Mouse (Mus musculus) CH12.LX (cell line): Measurements from ENCODE around the gene Kif26b. TPM values are rescaled to one million over a fixed set of nuclear protein-coding genes. Genes with fewer than 3 reads are reported as not detected.

Experiments used
- DNase-seq: peaks from one replicate; pipeline ENCODE4 v3.0.0-alpha.2; 2013; ENCODE audit errors: extremely low read depth
- H3K27ac ChIP-seq: 2 replicates; pipeline ENCODE4 v1.5.1; 2012; ENCODE audit warnings: low read depth, mild to moderate bottlenecking, control low read depth, moderate library complexity; ENCODE audit not compliant: insufficient read depth
- H3K27me3 ChIP-seq: replicated peaks from 2 replicates; pipeline ENCODE3; 2012; ENCODE audit warnings: inconsistent platforms
- H3K36me3 ChIP-seq, 2 experiments: replicated peaks in 1 of 2; 2 replicates each; pipeline versions ENCODE3 to v1.6.1; 2012; ENCODE audit warnings: inconsistent platforms in 1 of 2, low read length in 1 of 2, mild to moderate bottlenecking in 1 of 2, mixed read lengths in 1 of 2, moderate library complexity in 1 of 2; ENCODE audit not compliant: control insufficient read depth in 1 of 2, insufficient read depth in 1 of 2
- H3K4me1 ChIP-seq, 2 experiments: 2 replicates each; pipeline ENCODE4 v1.6.1; 2012; ENCODE audit warnings: inconsistent platforms in 1 of 2, moderate library complexity in 1 of 2; ENCODE audit not compliant: insufficient read depth in 2 of 2, control insufficient read depth in 1 of 2
- H3K4me2 ChIP-seq: 2 replicates; pipeline ENCODE4 v1.6.1; 2012; ENCODE audit warnings: low read depth, mild to moderate bottlenecking, control low read depth; ENCODE audit not compliant: poor library complexity, insufficient read depth, severe bottlenecking
- H3K4me3 ChIP-seq, 3 experiments: fragments of 150-350 bp in 1 of 3; sonication (generic) in 1 of 3; replicated peaks in 1 of 3; 2 replicates each; pipeline versions ENCODE3 to v1.5.1; 2011 to 2012; ENCODE audit warnings: low read depth in 2 of 3, low read length in 2 of 3, mild to moderate bottlenecking in 2 of 3, moderate library complexity in 2 of 3, control low read depth in 1 of 3, improper control_type of control experiment in 1 of 3, inconsistent platforms in 1 of 3, mixed read lengths in 1 of 3; ENCODE audit not compliant: poor library complexity in 1 of 3
- H3K79me2 ChIP-seq: replicated peaks from 2 replicates; pipeline ENCODE4 v1.6.1; 2012; ENCODE audit warnings: mild to moderate bottlenecking, moderate library complexity; ENCODE audit not compliant: control insufficient read depth, poor library complexity, insufficient read depth, severe bottlenecking; ENCODE audit errors: extremely low read depth
- H3K9ac ChIP-seq: 2 replicates; pipeline ENCODE4 v1.6.1; 2012; ENCODE audit warnings: low read depth, mild to moderate bottlenecking, control low read depth, moderate library complexity; ENCODE audit not compliant: insufficient read depth
- H3K9me3 ChIP-seq: replicated peaks from 2 replicates; pipeline ENCODE3; 2012; ENCODE audit warnings: low read length, inconsistent platforms, mixed read lengths
- BHLHE40 ChIP-seq: IDR thresholded peaks from 2 replicates; pipeline ENCODE4 v1.6.1; 2011; ENCODE audit warnings: mild to moderate bottlenecking, low read depth, low read length, improper control_type of control experiment
- CTCF ChIP-seq, 2 experiments: IDR thresholded peaks in 1 of 2; conservative IDR thresholded peaks in 1 of 2; 2 replicates each; pipeline ENCODE4 v1.5.1; 2011 to 2012; ENCODE audit warnings: low read depth in 2 of 2, low read length in 2 of 2, improper control_type of control experiment in 1 of 2, inconsistent platforms in 1 of 2, mild to moderate bottlenecking in 1 of 2, moderate library complexity in 1 of 2
- ELF1 ChIP-seq: IDR thresholded peaks from 2 replicates; pipeline ENCODE4 v1.6.1; 2014; ENCODE audit warnings: low read depth, mild to moderate bottlenecking, inconsistent platforms, low read length, improper control_type of control experiment
- ETS1 ChIP-seq: conservative IDR thresholded peaks from 2 replicates; pipeline ENCODE4 v1.6.1; 2012; ENCODE audit warnings: low read depth, mild to moderate bottlenecking, inconsistent platforms, low read length, improper control_type of control experiment, moderate library complexity
- GABPA ChIP-seq: IDR thresholded peaks from 2 replicates; pipeline ENCODE4 v1.6.1; 2012; ENCODE audit warnings: low read depth, low read length, improper control_type of control experiment, inconsistent platforms; ENCODE audit not compliant: insufficient replicate concordance
- IRF4 ChIP-seq: IDR thresholded peaks from 2 replicates; pipeline ENCODE4 v1.6.1; 2014; ENCODE audit warnings: low read depth, mild to moderate bottlenecking, inconsistent platforms, low read length, improper control_type of control experiment
- KAT2A ChIP-seq: IDR thresholded peaks from 2 replicates; pipeline ENCODE4 v1.6.1; 2012; ENCODE audit warnings: low read length, improper control_type of control experiment, inconsistent platforms; ENCODE audit not compliant: insufficient replicate concordance
- MAFK ChIP-seq: IDR thresholded peaks from 2 replicates; pipeline ENCODE4 v1.6.1; 2011; ENCODE audit warnings: low read length, improper control_type of control experiment; ENCODE audit not compliant: insufficient replicate concordance
- MAZ ChIP-seq: IDR thresholded peaks from 2 replicates; pipeline ENCODE4 v1.6.1; 2012; ENCODE audit warnings: low read depth, mild to moderate bottlenecking, inconsistent platforms, low read length, improper control_type of control experiment, moderate library complexity
- MXI1 ChIP-seq: IDR thresholded peaks from 2 replicates; pipeline ENCODE4 v1.6.1; 2011; ENCODE audit warnings: mild to moderate bottlenecking, low read depth, low read length, improper control_type of control experiment
- MYC ChIP-seq: IDR thresholded peaks from 2 replicates; pipeline ENCODE4 v1.6.1; 2011; ENCODE audit warnings: low read depth, mild to moderate bottlenecking, improper control_type of control experiment, low read length
- NRF1 ChIP-seq: IDR thresholded peaks from 2 replicates; pipeline ENCODE4 v1.6.1; 2014; ENCODE audit warnings: low read depth, mild to moderate bottlenecking, inconsistent platforms, low read length, improper control_type of control experiment, moderate library complexity
- POLR2A ChIP-seq: IDR thresholded peaks from 2 replicates; pipeline ENCODE4 v1.6.1; 2011; ENCODE audit warnings: low read depth, mild to moderate bottlenecking, improper control_type of control experiment, low read length
- RAD21 ChIP-seq: IDR thresholded peaks from 2 replicates; pipeline ENCODE4 v1.6.1; 2011; ENCODE audit warnings: low read depth, mild to moderate bottlenecking, low read length, improper control_type of control experiment, moderate library complexity
- RCOR1 ChIP-seq: conservative IDR thresholded peaks from 2 replicates; pipeline ENCODE4 v1.6.1; 2012; ENCODE audit warnings: low read depth, mild to moderate bottlenecking, inconsistent platforms, low read length, improper control_type of control experiment
- TBP ChIP-seq: conservative IDR thresholded peaks from 2 replicates; pipeline ENCODE4 v1.6.1; 2011; ENCODE audit warnings: low read depth, low read length, improper control_type of control experiment
- USF2 ChIP-seq: conservative IDR thresholded peaks from 2 replicates; pipeline ENCODE4 v1.6.1; 2011; ENCODE audit warnings: low read depth, low read length, improper control_type of control experiment
- ZC3H11A ChIP-seq: IDR thresholded peaks from 2 replicates; pipeline ENCODE4 v1.6.1; 2012; ENCODE audit warnings: low read depth, mild to moderate bottlenecking, inconsistent platforms, low read length, improper control_type of control experiment
- ZKSCAN1 ChIP-seq: IDR thresholded peaks from 2 replicates; pipeline ENCODE4 v1.6.1; 2012; ENCODE audit warnings: low read depth, inconsistent platforms, low read length, improper control_type of control experiment, borderline replicate concordance
- ZMIZ1 ChIP-seq: IDR thresholded peaks from 2 replicates; pipeline ENCODE4 v1.6.1; 2012; ENCODE audit warnings: low read depth, mild to moderate bottlenecking, inconsistent platforms, low read length, improper control_type of control experiment
- ZNF384 ChIP-seq: IDR thresholded peaks from 2 replicates; pipeline ENCODE4 v1.6.1; 2012; ENCODE audit warnings: low read depth, low read length, improper control_type of control experiment, inconsistent platforms
- dilution Hi-C: fragments of 300-500 bp; cut with MboI; formaldehyde crosslinking; loops from 2 replicates; pipeline ENCODE4 v1.14.3; 2020; ENCODE audit warnings: low sequenced_read_pairs; ENCODE audit not compliant: extremely low pct_unique_long_range_greater_than_20kb, extremely low pct_ligation_motif_present
- in situ Hi-C: fragments of 300-500 bp; cut with MboI; formaldehyde crosslinking; loops from 3 replicates; pipeline ENCODE4 v1.14.3; 2019; ENCODE audit warnings: low sequenced_read_pairs, low pct_ligation_motif_present, low pct_unique_long_range_greater_than_20kb, mixed read lengths
- polyA plus RNA-seq: library from polyadenylated mRNA; unstranded; fragments of >175 nt; gene quantifications from 2 replicates; pipeline ENCODE4 v1.2.1, GENCODE M21; 2012; ENCODE audit warnings: low read depth; ENCODE audit not compliant: insufficient read length
- total RNA-seq, 2 experiments: library from RNA; depleted of rRNA; stranded (reverse); fragments of 300-350 nt in 1 of 2; fragments of >200 nt in 1 of 2; gene quantifications; 2 replicates each; pipeline ENCODE4 v1.2.3; 2012 to 2014

The Kif26b gene
- total and polyA plus RNA-seq, 3 experiments: 0.09 TPM; not detected in 2

- no peak for DNase-seq
- no peak overlapping the region for H3K27ac ChIP-seq
- H3K79me2 ChIP-seq: no peaks in the 10 kb centered on the region
- H3K4me1 ChIP-seq: peaks cover 0 to 6% of the 10 kb centered on the region in 2 experiments; a peak in 2 of 4 replicates
- no peak overlapping the region for H3K9ac ChIP-seq
- H3K9me3 ChIP-seq: no peaks in the 10 kb centered on the region
- no peak for TF ChIP-seq ZKSCAN1
- no peak for TF ChIP-seq ZC3H11A
- TF ChIP-seq MAFK: no peak
- TF ChIP-seq TBP: no peak
- TF ChIP-seq RCOR1: no peak
- TF ChIP-seq IRF4: no peak
- no peak for TF ChIP-seq CTCF (conservative IDR thresholded peaks at IDR 0.05 in 1 of 2, IDR thresholded peaks at IDR 0.05 in 1 of 2; ENCODE audit: low read depth in 2 of 2, low read length in 2 of 2)
- no peak for TF ChIP-seq RAD21
- TF ChIP-seq POLR2A: no peak
- TF ChIP-seq ZNF384: no peak
- TF ChIP-seq USF2: no peak
- no peak for TF ChIP-seq ZMIZ1
- H3K27me3 ChIP-seq: no peaks in the 10 kb centered on the region
- H3K36me3 ChIP-seq: no peaks in the 10 kb centered on the region
- in situ Hi-C loops: no loop called here
- no peak overlapping the region for H3K4me3 ChIP-seq
- dilution Hi-C loops: no loop called here
- no peak overlapping the region for H3K4me2 ChIP-seq
Measured at GRCm38 (mm10) chr1:178848380-178849106, 319.6 kb downstream of the Kif26b start.

DNA sequence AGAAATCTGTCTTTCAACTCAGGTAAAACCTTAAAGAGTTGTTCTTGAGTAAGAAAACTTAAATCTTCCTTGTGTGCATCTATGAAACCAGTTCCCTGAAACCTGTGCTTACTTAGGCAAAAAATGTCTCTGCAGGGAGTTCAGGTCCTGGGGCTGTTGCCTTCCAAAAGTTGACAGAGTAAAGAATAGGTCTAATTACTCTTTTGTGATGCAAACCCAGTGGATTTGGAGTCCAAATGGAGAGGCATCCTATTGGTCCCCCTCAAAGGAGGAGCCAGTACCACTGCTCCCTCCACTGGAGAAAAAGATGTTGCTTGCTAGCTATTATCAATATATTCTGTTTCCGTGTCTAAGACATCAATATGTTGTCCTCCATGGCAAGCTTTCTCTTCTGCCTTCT, 321.6 kb downstream of the Kif26b start:
- TF ChIP-seq ZC3H11A: no peak
- TF ChIP-seq ELF1: no peak
- TF ChIP-seq GABPA: no peak
- TF ChIP-seq ETS1: no peak
- TF ChIP-seq MYC: no peak
- no peak for TF ChIP-seq USF2
- TF ChIP-seq ZMIZ1: no peak
- no peak for TF ChIP-seq NRF1
- no peak for TF ChIP-seq MAZ
- TF ChIP-seq MAFK: no peak
- TF ChIP-seq MXI1: no peak
- TF ChIP-seq KAT2A: no peak
- TF ChIP-seq ZKSCAN1: no peak
- TF ChIP-seq BHLHE40: no peak
- TF ChIP-seq CTCF (conservative IDR thresholded peaks at IDR 0.05 in 1 of 2, IDR thresholded peaks at IDR 0.05 in 1 of 2; ENCODE audit: low read depth in 2 of 2, low read length in 2 of 2): no peak
- TF ChIP-seq, all 38 proteins: peak for 0
- no peaks in the 10 kb centered on the region for H3K79me2 ChIP-seq
- no peaks in the 10 kb centered on the region for H3K27me3 ChIP-seq
- in situ Hi-C loops: no loop called here
- DNase-seq: no peak
- no peak overlapping the region for H3K4me2 ChIP-seq
- no peaks in the 10 kb centered on the region for H3K36me3 ChIP-seq
- dilution Hi-C loops: no loop called here
- peaks cover 0 to 6% of the 10 kb centered on the region in 2 experiments; a peak in 2 of 4 replicates for H3K4me1 ChIP-seq
- no peak overlapping the region for H3K4me3 ChIP-seq
- H3K27ac ChIP-seq: no peak overlapping the region
- no peak overlapping the region for H3K9ac ChIP-seq
- no peaks in the 10 kb centered on the region for H3K9me3 ChIP-seq
